Comparison of ENCODE assay signal across 8 mouse cellular contexts in the genomic region with DNA sequence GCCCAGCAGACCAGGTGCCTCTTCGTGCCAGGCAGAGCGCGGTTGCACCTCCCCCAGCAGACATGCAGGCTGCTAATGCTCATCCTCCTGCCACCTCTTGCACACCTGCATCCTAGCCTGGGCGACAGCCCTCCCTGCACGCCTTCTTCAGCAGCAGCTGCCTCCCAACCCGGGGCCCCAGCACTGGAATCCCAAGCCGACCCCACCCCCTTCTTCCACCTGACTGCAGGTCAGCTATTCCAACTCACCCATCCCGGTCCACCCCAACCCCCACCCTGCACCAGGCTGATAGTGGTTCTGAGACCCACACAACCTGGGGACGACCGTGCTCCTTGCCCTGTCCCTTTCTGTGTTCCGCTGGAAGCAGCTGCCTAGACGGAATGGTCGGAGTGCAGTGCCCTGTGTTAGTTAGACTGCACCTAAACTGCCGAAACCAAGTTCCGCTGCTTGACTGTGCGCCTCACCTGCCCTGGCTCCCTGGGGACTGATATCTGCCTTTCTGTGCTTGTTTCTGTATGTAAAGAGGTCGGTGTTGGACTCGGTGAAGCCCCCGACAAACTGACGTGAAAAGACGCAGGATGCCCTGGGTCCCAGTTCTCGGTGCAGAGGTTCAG.
DNase-seq lines count a peak whose midpoint lies in the region; ATAC-seq and TF ChIP-seq lines count a peak whose summit lies in the region.

No protein-coding gene starts in this region.

- no peak overlapping the region for H3K27ac ChIP-seq in heart, embryonic 13.5 days (replicated peaks)
- H3K27ac ChIP-seq in hindbrain, postnatal 0 days: no peak overlapping the region
- no peak overlapping the region for H3K27ac ChIP-seq in midbrain, embryonic 15.5 days

- 5% methylated on average over 22 of the region's 22 CpGs for WGBS in heart, embryonic 13.5 days
- WGBS in hindbrain, postnatal 0 days: 7% methylated on average over 22 of the region's 22 CpGs
- WGBS in midbrain, embryonic 15.5 days: 2% methylated on average over 22 of the region's 22 CpGs

- no peaks in the 10 kb centered on the region for H3K36me3 ChIP-seq in heart, embryonic 13.5 days
- no peaks in the 10 kb centered on the region for H3K36me3 ChIP-seq in hindbrain, postnatal 0 days (ENCODE audit: insufficient read depth, low read length)
- no peaks in the 10 kb centered on the region for H3K36me3 ChIP-seq in midbrain, embryonic 15.5 days (replicated peaks)

- peak overlapping the region; percentile 78 for H3K9ac ChIP-seq in heart, embryonic 13.5 days
- peak overlapping the region; percentile 51 for H3K9ac ChIP-seq in hindbrain, postnatal 0 days (replicated peaks; ENCODE audit: low read length)
- H3K9ac ChIP-seq in midbrain, embryonic 15.5 days: no peak overlapping the region

- TF ChIP-seq CTCF in hindbrain, postnatal 0 days (IDR thresholded peaks at IDR 0.05; ENCODE audit: low read depth): no peak

- peaks cover 24% of the 10 kb centered on the region for H3K4me1 ChIP-seq in heart, embryonic 13.5 days
- H3K4me1 ChIP-seq in hindbrain, postnatal 0 days (ENCODE audit: insufficient read depth, low read length): 0 out of 2 replicates have a peak, but pooled peaks cover 2% of the 10 kb centered on the region
- peaks cover 12% of the 10 kb centered on the region for H3K4me1 ChIP-seq in midbrain, embryonic 15.5 days

- peaks cover 80% of the 10 kb centered on the region for H3K27me3 ChIP-seq in heart, embryonic 13.5 days (replicated peaks)
- peaks cover 22% of the 10 kb centered on the region for H3K27me3 ChIP-seq in hindbrain, postnatal 0 days (ENCODE audit: insufficient read depth, low read length)
- H3K27me3 ChIP-seq in midbrain, embryonic 15.5 days (replicated peaks): peaks cover 30% of the 10 kb centered on the region

- intact Hi-C loops in heart, postnatal 14 days (cut with DNase I): loop anchor here (5.0 kb wide), 1 partner anchor 79 kb away; no protein-coding TSS in a partner anchor

- peak overlapping the region; percentile 99 for H3K4me2 ChIP-seq in heart, embryonic 13.5 days
- H3K4me2 ChIP-seq in hindbrain, postnatal 0 days (ENCODE audit: low read depth, low read length): peak overlapping the region; percentile 99
- peak overlapping the region; percentile 97 for H3K4me2 ChIP-seq in midbrain, embryonic 15.5 days

- DNase-seq in heart, postnatal 14 days: no peak
- peak; percentile 50 for DNase-seq in R1 (ENCODE audit: low read depth, low spot score)
- no peak for DNase-seq in hindbrain, postnatal 0 days (ENCODE audit: low spot score)
- no peak for DNase-seq in adrenal gland, postnatal 10 days
- no peak for DNase-seq in ovary, postnatal 14 days (ENCODE audit: low spot score)

- H3K4me3 ChIP-seq in heart, embryonic 13.5 days: peak overlapping the region; percentile 69
- H3K4me3 ChIP-seq in hindbrain, postnatal 0 days (ENCODE audit: low read length): peak overlapping the region; percentile 59
- peak overlapping the region; percentile 60 for H3K4me3 ChIP-seq in midbrain, embryonic 15.5 days

- H3K9me3 ChIP-seq in heart, embryonic 13.5 days: no peaks in the 10 kb centered on the region
- no peaks in the 10 kb centered on the region for H3K9me3 ChIP-seq in hindbrain, postnatal 0 days (ENCODE audit: low read length)
- no peaks in the 10 kb centered on the region for H3K9me3 ChIP-seq in midbrain, embryonic 15.5 days

- no peak for ATAC-seq in heart, embryonic 13.5 days (ENCODE audit: extremely low read depth, insufficient number of reproducible peaks, low FRiP score, low TSS enrichment)
- ATAC-seq in hindbrain, postnatal 0 days: peak; percentile 27
- peak; percentile 50 for ATAC-seq in midbrain, embryonic 15.5 days (replicated peaks)
- ATAC-seq in erythroblast, adult 5-6 weeks (replicated peaks; ENCODE audit: low FRiP score, poor library complexity, severe bottlenecking): no peak

Comparison
In these comparisons a context has a peak if more than half of its experiments do, and no peak if none do; other contexts are left out.
1. ATAC-seq: peak in hindbrain, postnatal 0 days (single experiment) and midbrain, embryonic 15.5 days (single experiment); none in heart, embryonic 13.5 days (single experiment) and erythroblast, adult 5-6 weeks (single experiment).
2. Peak in every context shown above with its lines, with median percentiles within 50 percentile points of each other: H3K4me2 ChIP-seq and H3K4me3 ChIP-seq.